Mouse (Mus musculus): ENCODE data around the gene Pdcd4.

Pdcd4 gene

DNA sequence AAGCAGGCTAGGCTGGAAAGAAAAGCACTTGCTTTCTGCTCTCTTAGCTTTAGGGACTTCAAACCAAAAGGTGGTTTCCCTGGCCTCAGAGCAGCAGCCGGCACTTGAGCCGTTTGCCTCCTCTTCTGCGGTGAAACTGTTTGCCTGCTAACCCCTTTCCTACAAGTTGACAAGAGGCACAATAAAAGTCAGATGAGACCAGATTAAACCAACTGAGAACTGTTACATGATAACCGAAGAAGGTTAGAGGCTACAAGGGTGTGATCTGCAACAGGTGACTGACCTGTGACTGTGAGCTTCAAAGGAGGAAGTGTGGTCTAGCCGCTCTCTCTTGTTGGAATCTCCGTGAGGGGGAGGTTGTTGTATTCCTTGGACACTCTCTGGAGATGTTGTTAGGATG is 20.5 kb upstream of the Pdcd4 start:
- no peak for DNase-seq (ENCODE audit: low read depth)

DNA sequence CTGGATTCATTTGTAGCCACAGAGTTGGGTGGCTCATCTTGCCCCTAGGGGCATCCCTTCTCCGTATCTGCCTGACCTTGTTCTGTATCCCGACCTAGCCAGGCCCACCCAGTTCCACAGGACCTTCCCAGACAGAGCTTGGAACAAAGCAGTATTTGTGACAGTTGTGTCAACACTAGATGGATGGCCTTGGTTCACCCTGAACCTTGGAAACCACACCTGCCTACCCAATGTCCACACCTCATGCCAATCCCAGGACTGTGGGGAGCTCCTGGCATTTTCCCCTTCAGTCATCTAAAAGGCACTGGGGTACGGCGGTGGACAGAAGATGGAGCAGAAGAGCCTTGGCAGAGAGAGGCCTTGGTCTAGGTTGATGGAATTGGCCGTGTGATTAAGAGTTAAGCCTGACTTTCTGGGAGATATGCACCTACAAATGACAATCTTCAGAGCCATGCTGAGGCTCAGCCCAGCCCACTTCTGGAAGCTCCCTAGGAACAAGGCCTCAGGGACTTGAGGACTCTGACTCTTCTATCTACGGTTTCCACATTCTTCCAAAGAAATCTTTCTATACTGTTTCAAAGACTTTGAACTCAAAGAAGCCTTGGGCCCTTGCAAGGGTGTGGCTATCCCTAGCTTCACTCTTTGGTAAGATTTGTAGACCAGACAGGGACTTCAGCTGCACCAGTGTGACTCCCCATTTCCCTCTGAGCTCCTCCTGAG is 18.9 kb upstream of the Pdcd4 start:
- no peak for DNase-seq (ENCODE audit: low read depth)

DNA sequence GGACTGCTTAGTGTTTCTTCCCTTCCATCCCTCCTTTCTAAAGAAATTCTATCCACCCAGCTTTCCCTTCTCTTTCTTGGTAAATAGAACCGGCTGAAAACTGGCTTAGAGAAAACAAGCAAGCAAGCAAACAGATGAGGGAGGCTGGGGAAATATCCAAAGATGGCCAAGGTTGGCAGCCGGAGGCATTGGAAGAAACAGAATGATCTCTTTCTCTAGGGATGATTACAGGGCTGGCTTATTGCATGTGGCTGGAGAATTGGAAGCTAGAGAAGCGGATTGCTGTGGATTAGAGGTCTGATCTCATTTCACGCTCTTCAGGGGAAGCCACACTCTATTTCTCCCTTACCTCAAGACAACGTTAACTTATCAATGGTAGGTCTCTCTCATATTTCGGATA is 16.8 kb upstream of the Pdcd4 start:
- DNase-seq (ENCODE audit: low read depth) = no peak

DNA sequence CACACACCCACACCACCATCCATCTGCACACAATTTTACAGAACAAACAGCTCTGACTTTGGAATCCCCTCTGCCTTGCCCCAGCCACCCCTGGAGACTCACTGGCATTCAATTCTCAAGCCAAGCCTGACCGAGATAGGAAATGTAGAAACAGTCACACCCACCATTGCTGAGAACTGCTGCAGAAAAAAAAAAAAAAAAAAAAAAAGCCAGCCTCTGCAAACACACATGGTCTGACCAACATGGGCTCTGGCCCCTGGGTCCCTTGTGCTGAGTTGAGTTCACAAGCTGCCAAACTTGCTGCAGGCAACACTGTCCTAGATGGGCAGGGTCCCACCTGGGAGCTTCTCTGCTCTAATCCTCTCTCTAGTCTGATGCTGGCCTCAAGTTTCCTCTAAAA is 14.3 kb upstream of the Pdcd4 start:
- no peak for DNase-seq (ENCODE audit: low read depth)

DNA sequence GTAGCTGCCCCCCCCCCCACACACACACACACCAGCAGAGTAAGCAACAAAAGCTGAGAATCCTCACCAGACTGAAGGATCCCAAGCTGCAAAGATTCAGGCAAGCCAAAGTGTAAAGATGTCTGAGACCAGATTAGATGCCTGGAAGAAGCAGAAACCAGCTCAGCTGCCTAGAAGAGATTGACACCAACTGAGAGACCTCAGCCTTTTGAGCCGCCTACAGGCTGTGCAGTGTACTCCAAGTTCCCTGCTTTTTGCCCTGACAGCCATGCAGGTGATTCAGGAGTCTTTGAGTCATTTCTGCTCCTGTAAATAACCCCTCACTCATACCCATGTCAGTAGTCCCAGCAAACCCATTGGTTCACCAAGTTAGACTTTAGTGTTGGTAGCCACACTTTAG is 11.6 kb upstream of the Pdcd4 start:
- no peak for DNase-seq (ENCODE audit: low read depth)

DNA sequence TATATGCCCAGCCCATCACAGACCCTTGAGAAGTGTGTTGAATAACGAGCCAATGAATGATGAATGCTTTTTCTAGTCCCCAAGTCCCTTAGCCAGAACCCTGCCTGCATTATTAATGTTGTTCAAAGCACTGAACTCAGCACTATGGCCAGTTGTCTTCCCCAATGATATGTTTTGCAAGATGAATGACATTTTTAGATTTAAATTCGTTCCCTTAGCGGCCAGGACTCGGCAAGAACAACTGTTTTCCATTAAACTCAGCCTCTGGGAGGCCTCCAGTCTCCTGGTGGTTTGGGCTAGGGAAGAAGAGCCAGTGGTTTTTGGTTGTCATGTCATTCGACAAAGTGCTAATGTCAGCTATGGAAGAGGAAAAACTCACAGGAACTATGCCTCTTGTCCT is 10.2 kb upstream of the Pdcd4 start:
- no peak for DNase-seq (ENCODE audit: low read depth)

DNA sequence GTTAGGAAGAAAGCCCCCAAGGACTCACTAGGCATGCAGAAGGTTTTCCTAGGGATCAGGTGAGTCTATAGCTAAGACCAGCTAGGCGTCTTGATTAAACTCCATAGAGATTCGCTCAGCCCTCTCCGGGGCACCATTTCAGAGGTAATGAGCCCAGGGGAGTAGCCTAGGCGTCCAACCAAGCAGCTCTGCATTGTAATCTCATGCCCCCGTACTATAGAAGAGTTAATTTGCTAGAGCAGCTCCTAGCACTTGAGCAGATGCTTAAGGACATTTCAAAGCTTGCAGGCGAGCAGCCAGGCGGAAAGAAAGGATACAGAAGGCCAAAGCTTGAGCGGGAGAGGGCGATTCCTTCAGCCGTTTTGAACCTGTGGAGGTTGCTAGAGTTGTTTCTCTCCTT is 6.6 kb upstream of the Pdcd4 start:
- DNase-seq (ENCODE audit: low read depth) = no peak

DNA sequence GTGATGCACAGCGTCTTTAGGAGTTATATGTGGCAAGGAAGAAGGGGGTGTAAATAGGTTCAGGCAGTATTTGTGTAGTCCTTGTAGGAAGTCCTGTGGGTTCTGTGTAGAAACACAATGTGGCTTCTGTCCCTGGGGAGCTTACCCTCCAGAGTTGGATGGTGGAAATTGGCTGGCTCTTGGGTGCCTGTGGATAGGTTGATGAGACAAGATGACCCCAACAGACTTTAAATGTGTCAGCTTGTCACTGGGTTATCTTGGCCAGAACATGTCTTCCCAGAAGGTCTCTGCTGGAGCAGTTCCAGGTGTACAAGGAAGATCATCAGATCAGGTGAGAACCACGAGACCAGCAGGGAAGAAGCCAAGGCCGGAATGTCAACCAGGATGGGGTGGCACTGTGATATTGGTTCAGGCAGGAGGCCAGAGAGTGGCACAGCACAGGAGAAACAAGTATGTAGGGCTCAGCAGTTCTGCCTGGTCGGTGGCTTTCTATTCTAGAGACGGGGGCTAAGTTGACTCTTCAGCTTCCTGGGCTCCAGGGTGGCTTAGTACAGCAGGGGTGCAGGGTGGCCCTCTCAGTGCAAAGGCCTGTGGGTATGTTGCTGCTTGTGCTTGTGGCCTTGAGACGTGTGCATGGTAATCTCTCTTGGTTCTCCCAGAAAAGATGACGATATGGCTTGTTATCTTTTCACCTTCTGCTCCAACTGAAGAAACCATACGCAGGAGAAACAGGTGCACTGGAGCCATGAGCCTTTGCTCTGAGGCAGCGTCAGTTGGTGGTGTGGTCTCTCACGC is 5.3 kb upstream of the Pdcd4 start:
- no peak for DNase-seq (ENCODE audit: low read depth)

DNA sequence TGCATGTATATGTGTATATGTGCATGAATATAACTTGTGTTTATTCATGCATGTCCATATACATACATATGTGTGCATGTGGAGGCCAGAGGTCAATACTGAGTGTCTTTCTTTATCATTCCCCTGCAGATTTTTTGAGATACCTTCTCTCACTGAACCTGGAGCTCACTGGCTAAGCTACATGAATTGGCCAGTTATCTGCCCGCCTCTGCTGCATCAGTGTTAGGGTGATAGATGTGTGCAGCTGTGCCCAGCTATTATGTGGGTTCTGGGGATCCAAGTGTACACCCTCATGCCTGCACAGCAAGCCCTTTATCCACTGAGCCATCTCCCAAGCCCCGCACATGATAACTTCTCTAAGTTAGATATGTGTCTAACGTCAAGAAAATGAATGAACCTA is 4.2 kb upstream of the Pdcd4 start:
- DNase-seq (ENCODE audit: low read depth) = no peak

DNA sequence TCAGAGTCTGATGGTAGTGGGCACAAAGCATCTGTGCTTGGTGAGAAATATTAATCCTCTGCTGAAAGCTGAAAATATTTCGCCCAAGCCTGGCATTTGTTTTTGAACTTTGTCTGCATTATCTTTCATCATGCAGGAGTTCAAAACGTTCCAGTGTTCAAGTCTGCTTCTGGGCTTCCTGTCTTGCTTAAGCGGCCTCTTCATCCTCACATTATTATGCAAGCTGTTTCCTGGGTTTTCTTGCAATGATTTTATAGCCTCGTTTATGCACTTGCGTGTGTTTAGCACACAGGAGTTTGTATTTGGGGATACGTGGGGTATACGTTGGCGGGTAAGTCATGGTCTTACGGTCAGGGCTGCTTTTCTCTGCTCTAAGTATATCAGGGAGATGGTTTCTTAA is 3.7 kb upstream of the Pdcd4 start:
- no peak for DNase-seq (ENCODE audit: low read depth)

DNA sequence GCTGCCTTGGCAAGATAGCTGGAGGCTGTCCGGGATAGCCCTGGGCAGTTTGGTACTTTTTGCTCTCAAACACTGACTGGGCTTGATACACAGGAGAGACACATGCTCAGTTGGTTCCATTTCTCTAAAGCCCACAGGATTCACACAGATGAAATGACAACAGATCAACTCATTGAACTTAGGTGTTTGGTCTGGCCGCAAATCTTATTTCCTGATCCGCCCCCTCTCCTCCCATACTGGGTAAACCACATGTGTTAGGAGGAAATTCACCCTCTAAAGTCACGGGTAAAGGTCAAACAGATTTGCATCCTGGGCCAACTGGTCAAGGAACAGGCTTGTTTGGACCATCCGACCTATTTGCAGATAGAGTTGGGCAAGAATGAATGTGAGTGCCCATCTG is 2.5 kb upstream of the Pdcd4 start:
- DNase-seq (ENCODE audit: low read depth) = no peak

DNA sequence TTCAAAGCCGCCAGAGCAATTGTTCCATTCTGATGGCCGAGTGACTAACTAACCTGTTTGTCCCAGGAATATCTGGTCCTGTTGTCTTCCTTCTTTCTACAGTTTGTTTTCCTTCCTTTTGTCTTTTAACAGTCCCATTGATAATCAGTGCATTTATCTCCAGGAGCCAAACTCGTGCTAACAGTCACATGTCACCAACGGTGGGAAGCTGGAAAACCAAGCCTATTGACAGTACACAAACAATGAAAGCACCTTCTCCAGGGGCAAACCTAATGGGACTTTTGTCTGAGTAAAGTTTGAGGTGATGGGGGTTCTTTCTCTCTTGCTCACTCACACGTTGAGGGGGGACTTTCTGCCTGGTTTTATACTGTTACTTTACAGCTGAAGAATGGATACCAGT is 1.8 kb upstream of the Pdcd4 start:
- DNase-seq (ENCODE audit: low read depth) = no peak

DNA sequence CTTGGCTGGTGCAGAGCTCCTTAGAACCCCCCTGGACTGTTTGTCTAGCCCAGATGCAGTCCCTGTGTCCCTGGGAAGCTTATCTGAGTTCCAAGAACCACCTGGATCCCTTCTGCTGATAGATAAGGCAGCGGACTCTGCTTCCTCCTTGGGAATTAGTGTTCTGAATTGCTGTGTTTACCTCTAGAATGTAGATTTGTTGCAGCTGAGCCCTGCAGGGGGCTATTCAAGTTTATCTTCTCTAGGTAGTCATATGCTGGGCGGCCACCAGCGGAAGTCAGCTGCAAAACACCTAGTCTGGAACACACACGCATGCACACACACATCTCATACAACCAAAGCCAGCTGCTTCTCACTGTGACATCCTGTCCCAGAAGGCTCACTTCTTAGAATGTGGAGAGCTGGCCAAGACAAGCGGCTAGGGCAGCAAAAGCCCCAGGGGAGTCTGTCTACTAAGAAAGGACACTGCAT is 1.2 kb upstream of the Pdcd4 start:
- no peak for DNase-seq (ENCODE audit: low read depth)

DNA sequence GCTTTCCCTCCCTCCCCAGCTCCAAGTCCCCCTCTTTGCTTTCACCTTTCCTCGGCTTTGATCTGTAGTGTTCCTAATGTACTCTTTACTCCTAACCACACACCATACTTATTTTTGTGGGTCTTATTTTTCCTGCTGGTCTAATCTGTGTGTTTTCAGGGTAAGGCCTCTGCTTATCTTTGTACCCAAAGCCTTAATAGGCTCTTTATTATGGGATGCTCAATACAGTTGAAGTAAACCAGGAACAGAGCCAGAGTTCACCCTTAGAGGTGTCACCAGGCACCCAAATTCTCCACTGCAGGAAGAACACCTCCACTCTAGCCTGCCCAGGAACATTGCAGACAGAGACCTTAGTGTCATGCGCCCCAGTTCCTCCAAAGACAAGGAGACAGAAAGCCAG is 462 bp upstream of the Pdcd4 start:
- DNase-seq (ENCODE audit: low read depth) = no peak

DNA sequence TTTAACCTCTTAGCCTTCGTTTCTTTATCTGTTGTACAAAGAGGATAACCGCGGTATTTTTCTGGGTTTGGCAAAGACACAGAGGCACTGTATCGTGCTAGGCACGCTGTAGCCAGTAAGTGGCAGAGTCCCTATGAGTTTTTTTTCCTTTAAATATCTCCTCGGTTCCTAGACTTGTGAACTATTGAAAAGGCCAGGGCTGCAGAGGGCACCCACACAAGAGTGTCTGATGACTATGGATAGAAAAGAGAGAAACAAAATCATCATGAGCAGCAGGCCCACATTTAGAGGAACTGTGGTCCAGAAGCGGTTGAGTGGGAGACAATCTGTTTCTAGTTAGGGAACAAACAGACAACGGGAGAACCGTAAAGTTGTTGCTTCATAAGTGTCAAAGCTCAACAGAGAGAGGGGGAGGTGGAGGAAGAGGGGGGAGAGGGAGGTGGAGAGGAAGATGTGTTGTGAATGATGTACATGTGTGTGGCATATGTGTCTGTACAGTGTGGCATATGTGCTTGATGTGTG is 868 bp downstream of the Pdcd4 start:
- DNase-seq (ENCODE audit: low read depth) = no peak

DNA sequence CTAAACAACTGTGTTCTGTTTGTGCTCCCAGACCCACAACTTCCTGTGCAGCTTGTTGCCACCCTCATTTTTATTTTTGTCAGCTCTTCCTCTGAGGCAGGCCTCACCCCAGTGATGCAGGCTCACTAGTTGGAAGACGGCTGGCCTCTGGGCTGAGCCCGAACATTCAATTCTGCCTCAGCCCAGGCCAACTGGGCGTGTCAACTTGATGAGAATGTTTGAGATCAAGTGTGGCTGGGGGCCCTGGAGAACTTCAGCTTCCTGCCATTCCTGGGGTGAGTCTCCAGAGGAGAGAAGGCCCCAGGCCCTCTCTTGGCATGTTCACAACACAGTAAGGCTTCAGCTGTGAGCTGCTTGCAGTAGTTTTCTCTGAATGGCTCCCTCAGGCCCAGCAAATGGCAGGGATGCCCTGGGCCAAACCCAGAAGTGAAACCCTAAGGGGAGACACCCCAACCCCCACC is 1.7 kb downstream of the Pdcd4 start:
- DNase-seq (ENCODE audit: low read depth) = no peak

DNA sequence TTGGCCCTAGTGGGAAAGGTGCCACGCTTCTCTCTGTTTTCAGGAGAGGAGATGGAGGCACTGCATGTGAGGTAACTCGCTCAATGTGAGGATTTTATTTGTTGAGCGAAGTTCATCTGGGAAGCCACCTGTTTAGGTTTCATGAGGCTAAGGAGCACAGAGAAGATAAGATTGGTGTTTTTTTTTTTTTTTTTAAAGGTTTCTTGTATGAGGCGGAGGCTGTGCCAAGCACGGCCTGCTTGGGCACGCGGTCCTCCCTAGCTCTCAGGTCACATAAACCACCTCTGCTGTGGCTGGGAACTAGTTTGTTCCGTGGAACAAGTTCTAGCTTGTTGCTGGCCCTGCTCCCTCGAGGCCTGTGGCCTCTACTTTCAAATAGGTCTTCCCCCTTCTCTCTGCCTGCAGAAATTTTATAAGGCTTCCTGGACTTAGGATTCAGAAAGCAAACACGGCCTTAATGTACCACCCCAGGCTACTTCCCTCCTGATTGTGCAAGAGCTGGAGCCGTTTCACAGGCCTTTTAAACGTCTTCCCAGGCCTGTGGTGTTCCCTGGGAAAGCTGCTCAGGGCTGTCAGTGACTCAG is 2.6 kb downstream of the Pdcd4 start:
- no peak for DNase-seq (ENCODE audit: low read depth)

DNA sequence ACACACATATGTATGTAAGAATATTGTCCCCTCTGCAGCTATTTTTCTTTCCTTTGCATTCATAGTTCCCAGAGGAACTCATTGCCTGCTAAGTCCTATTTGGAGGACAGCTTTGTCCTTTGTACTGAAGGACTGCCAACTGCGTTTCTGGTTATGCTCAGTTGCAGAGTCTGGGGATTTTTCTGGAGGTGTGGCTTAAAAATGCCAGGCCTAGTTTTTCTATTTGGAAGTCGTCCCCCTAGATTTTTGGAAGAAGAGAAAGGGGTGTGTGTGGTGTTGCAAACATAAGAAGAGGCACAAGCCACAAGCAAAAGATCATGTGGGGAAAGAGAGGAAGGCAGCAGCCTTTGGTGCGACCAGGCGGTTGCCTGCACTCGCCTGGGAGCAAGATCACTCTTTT is 6.0 kb downstream of the Pdcd4 start:
- no peak for DNase-seq (ENCODE audit: low read depth)

DNA sequence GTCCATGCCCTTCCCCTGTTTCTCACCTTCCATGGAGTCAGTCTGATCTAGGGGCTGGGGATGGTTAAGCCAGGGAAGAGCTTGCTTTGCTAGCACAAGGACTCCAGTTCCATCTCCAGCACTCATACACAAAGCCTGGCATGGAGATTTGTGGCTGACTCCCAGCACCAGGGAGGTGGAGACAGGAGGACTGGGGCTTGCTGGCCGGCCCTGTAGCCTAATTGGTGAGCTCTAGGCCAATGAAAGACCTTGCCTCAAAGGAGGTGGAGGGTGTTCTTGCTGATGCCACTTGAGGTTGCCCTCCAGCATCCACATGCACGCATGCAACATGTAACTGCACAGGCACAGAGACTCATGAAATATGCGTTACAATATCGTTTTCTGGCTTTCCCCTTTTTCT is 6.5 kb downstream of the Pdcd4 start:
- DNase-seq (ENCODE audit: low read depth) = no peak

DNA sequence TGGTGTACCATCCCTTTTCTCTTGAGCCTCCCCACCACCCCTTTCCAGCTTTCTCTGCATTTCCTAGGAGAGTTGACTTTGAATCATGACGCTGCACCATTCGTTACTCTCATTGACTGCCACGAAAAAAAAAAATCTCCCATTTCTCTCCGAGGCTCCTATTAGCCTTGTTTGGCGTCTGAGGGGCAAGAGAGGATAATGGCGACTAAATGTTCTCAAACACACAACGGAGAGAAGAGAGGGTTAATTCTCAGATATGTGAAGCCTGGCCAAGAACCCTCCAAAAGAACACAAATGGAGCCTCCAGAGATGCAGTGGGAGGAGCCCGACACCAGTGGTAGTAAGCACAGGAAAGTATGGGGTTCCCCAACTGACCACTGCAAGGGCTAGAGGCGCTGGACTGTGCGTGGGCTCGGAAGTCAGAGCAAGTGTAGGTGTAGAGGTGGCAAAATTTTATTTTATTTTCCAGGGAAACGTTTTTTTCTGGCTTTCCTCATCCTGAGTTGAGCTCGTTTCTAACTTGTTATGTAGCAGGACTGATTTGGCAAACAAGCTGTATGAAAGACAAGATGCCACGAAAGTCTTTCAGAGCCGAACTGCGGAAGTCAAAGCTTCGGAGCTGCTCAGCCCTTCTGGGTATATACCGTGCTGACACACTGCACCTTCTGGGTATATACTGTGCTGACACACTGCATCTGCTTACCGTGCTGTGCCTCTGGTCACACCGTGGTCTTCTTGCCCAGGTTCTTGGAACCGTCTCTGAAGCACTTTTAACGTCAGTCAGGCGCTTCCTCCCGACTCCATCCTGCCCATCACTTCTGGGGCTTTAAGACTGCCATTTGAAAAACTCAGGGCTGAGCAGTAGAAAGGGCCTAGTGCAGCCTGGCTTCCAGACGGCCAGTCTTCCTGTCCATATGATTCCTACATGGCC is 7.2 kb downstream of the Pdcd4 start:
- DNase-seq (ENCODE audit: low read depth) = no peak

DNA sequence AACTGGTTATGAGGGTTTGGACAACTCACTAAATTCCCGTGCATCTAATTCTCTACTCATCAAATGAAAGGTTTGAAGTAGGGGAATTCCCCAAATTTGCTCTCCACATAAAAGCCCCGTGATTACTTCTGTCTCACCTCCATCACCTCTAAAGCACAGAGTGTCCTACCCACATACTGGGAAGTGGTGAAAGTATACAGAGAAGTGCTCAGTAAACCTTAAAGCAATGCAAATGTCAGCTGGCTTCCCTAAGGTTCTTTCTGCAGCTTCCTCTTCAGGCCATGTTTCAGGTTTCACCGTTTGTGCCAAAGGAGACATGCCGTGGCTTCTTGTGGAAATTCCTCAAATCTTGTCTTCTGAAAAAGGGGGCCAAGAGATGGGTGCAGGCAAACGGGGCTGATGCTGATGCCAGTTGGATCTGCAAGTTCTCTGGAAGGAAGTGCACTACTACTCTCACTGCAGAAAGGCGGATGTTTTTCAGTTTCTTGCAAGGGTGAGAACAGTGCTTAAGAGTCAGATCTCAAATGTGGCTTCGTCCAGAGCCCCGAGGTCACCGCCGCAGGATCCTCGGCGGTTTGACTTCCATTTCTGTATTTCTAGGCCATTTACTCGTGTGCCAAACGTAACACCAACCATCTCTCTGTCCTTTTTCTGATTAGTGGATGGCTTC is 8.0 kb downstream of the Pdcd4 start:
- DNase-seq (ENCODE audit: low read depth) = no peak
